Mouse (Mus musculus): ENCODE measurements around the gene Ttc30a2. TPM values are rescaled to one million over a fixed set of nuclear protein-coding genes. Genes with fewer than 3 reads are reported as not detected.
"Not testable (repeated sequence)": the region's sequence is repeated elsewhere in the genome, so short reads cannot be mapped to it uniquely, and the experiment has no call there.

The Ttc30a2 gene
- not detected for polyA plus RNA-seq (2017; shearing (Covaris generic))

GRCm38 (mm10) chr2:75977752-75978368 lies at the start of gene Ttc30a2:
Gene Ttc30a2, minus strand, starts transcription at chr2:75978170.
- ATAC-seq = not testable (repeated sequence)

GRCm38 (mm10) chr2:76016890-76017289 lies 38.9 kb upstream of the Ttc30a2 start:
- ATAC-seq = no peak

GRCm38 (mm10) chr2:76016136-76016535 lies 38.2 kb upstream of the Ttc30a2 start:
- no peak for ATAC-seq

- peak; percentile 75 for ATAC-seq
Measured at GRCm38 (mm10) chr2:76015460-76015859, 37.5 kb upstream of the Ttc30a2 start.

GRCm38 (mm10) chr2:76014659-76015058 lies 36.7 kb upstream of the Ttc30a2 start:
- no peak for ATAC-seq

GRCm38 (mm10) chr2:76006194-76006593 lies 28.2 kb upstream of the Ttc30a2 start:
- no peak for ATAC-seq

GRCm38 (mm10) chr2:76002899-76003298 lies 24.9 kb upstream of the Ttc30a2 start:
- ATAC-seq = no peak

GRCm38 (mm10) chr2:76001392-76001791 lies 23.4 kb upstream of the Ttc30a2 start:
- peak; percentile 41 for ATAC-seq

- ATAC-seq = no peak
Measured at GRCm38 (mm10) chr2:75999636-76000035, 21.7 kb upstream of the Ttc30a2 start.

GRCm38 (mm10) chr2:75998692-75999091 lies 20.7 kb upstream of the Ttc30a2 start:
- ATAC-seq = no peak

GRCm38 (mm10) chr2:75997726-75998125 lies 19.8 kb upstream of the Ttc30a2 start:
- ATAC-seq = no peak

- no peak for ATAC-seq
Measured at GRCm38 (mm10) chr2:75994841-75995240, 16.9 kb upstream of the Ttc30a2 start.

- no peak for ATAC-seq
Measured at GRCm38 (mm10) chr2:75991581-75992205, 13.7 kb upstream of the Ttc30a2 start.

- ATAC-seq = peak; percentile 93
Measured at GRCm38 (mm10) chr2:75990885-75991539, 13.0 kb upstream of the Ttc30a2 start.

- no peak for ATAC-seq
Measured at GRCm38 (mm10) chr2:75989694-75990093, 11.7 kb upstream of the Ttc30a2 start.

GRCm38 (mm10) chr2:75988779-75989363 lies 10.9 kb upstream of the Ttc30a2 start:
- ATAC-seq = no peak

GRCm38 (mm10) chr2:75988378-75988777 lies 10.4 kb upstream of the Ttc30a2 start:
- no peak for ATAC-seq

GRCm38 (mm10) chr2:75987739-75988138 lies 9.8 kb upstream of the Ttc30a2 start:
- no peak for ATAC-seq

GRCm38 (mm10) chr2:75985124-75985523 lies 7.2 kb upstream of the Ttc30a2 start:
- peak; percentile 75 for ATAC-seq

GRCm38 (mm10) chr2:75983847-75984246 lies 5.9 kb upstream of the Ttc30a2 start:
- ATAC-seq = no peak

- no peak for ATAC-seq
Measured at GRCm38 (mm10) chr2:75983091-75983490, 5.1 kb upstream of the Ttc30a2 start.

- no peak for ATAC-seq
Measured at GRCm38 (mm10) chr2:75982626-75983025, 4.7 kb upstream of the Ttc30a2 start.

GRCm38 (mm10) chr2:75981440-75982081 lies 3.6 kb upstream of the Ttc30a2 start, which contains the start of gene Ttc30a1:
Gene Ttc30a1, minus strand, starts transcription at chr2:75981967.
- peak; percentile 89 for ATAC-seq

All from inflammation-experienced regulatory T-cells, adult 6 months (primary cell).